Mouse (Mus musculus) midbrain, embryonic 11.5 days (tissue): ENCODE results near the gene Asap3. TPM values are rescaled to one million over a fixed set of nuclear protein-coding genes. Genes with fewer than 3 reads are reported as not detected.

Experiments
- ATAC-seq: fragments of 200-750 bp; cut with Nextera tagmentation; 2 replicates; pipeline ENCODE4 v1.8.0; 2017; ENCODE audit warnings: moderate TSS enrichment, moderate library complexity; ENCODE audit not compliant: low FRiP score
- DNase-seq: peaks from one replicate; pipeline ENCODE4 v3.0.0; 2015; ENCODE audit warnings: low spot score; ENCODE audit errors: missing footprints
- H3K27ac ChIP-seq: fragments of 300-500 bp; sonication (generic); 2 replicates; pipeline ENCODE4 v1.5.1; 2014; ENCODE audit warnings: low read depth, low read length
- H3K27me3 ChIP-seq: fragments of 300-500 bp; sonication (generic); 2 replicates; pipeline ENCODE4 v1.6.1; 2014; ENCODE audit warnings: mild to moderate bottlenecking, low read length, moderate library complexity, mixed read lengths; ENCODE audit not compliant: control insufficient read depth, insufficient read depth
- H3K36me3 ChIP-seq: fragments of 300-500 bp; sonication (generic); 2 replicates; pipeline ENCODE4 v1.6.1; 2014; ENCODE audit warnings: mild to moderate bottlenecking, low read length, moderate library complexity, mixed read lengths; ENCODE audit not compliant: control insufficient read depth, insufficient read depth
- H3K4me1 ChIP-seq: fragments of 300-500 bp; sonication (generic); 2 replicates; pipeline ENCODE4 v1.6.1; 2014; ENCODE audit warnings: low read length; ENCODE audit not compliant: control insufficient read depth, insufficient read depth
- H3K4me2 ChIP-seq: fragments of 300-500 bp; sonication (generic); 2 replicates; pipeline ENCODE4 v1.6.1; 2014; ENCODE audit warnings: mild to moderate bottlenecking, moderate library complexity
- H3K4me3 ChIP-seq: fragments of 300-500 bp; sonication (generic); 2 replicates; pipeline ENCODE4 v1.5.1; 2014; ENCODE audit warnings: low read depth, low read length
- H3K9ac ChIP-seq: fragments of 300-500 bp; sonication (generic); 2 replicates; pipeline ENCODE4 v1.6.1; 2014; ENCODE audit warnings: low read length
- H3K9me3 ChIP-seq: fragments of 300-500 bp; sonication (generic); 2 replicates; pipeline ENCODE4 v1.6.1; 2016; ENCODE audit warnings: low read length; ENCODE audit not compliant: control insufficient read depth
- WGBS: fragments of 180-500 bp; shearing (Covaris S2); extraction: QIAGEN DNeasy Blood & Tissue Kit; methylation state at CpG from one replicate; pipeline ENCODE4 v1.1.7; 2014; 5-methylcytosine and 5-hydroxymethylcytosine counted together
- polyA plus RNA-seq: library from polyadenylated mRNA; unstranded; fragments of >200 nt; fragmentation: Nextera tagmentation; extraction: Ambion mirVana; gene quantifications from 2 replicates; pipeline ENCODE4 v1.2.1, GENCODE M21; 2014

The Asap3 gene
- polyA plus RNA-seq, 1 experiment from 2014 or later = 2.8 TPM

DNA sequence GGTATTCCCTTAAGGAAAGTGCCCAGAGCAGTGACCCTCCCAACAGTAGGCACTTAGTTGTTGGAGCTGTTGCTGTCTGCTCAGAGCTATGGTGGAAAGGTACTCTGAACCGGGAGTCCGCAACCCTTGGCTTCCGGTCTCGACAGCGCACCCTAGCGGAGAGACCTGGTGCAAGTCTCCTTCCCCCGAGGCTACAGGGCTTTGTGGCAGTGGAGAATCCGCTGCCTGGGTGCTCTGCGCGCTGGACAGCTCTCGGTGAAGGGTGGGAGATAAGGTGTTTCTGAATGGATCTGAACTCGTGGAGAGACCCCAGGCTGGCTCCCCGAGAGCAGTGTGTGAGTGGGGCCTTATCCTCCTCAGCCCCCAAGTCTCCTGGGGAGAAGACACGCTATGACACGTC lies 26.2 kb upstream of the Asap3 start:
- ATAC-seq = peak; percentile 45
- Histone ChIP-seq H3K27ac (no peak overlapping the region), H3K4me1 (peaks cover 24% of the 10 kb centered on the region), H3K9ac (0 out of 2 replicates have a peak overlapping the region, but pooled peaks have one; percentile 44), H3K27me3 (no peaks in the 10 kb centered on the region), H3K4me3 (peak overlapping the region; percentile 28), H3K4me2 (peak overlapping the region; percentile 49), H3K9me3 (no peaks in the 10 kb centered on the region), H3K36me3 (no peaks in the 10 kb centered on the region)
- 4% methylated on average over 15 of the region's 15 CpGs for WGBS
- DNase-seq = peak; percentile 99

- H3K9ac ChIP-seq = 0 out of 2 replicates have a peak overlapping the region, but pooled peaks have one; percentile 44
- no peaks in the 10 kb centered on the region for H3K36me3 ChIP-seq
- DNase-seq (no peak), ATAC-seq (peak; percentile 78)
- no peak overlapping the region for H3K27ac ChIP-seq
- no peaks in the 10 kb centered on the region for H3K27me3 ChIP-seq
- H3K9me3 ChIP-seq = no peaks in the 10 kb centered on the region
- peaks cover 24% of the 10 kb centered on the region for H3K4me1 ChIP-seq
- 19% methylated on average over 23 of the region's 23 CpGs for WGBS
- peak overlapping the region; percentile 28 for H3K4me3 ChIP-seq
- peak overlapping the region; percentile 49 for H3K4me2 ChIP-seq
These were observed 25.5 kb upstream of the Asap3 start for GRCm38 (mm10) chr4:136180408-136181330.

GRCm38 (mm10) chr4:136181367-136181766 lies 24.8 kb upstream of the Asap3 start:
- Histone ChIP-seq H3K36me3 (no peaks in the 10 kb centered on the region), H3K4me1 (peaks cover 24% of the 10 kb centered on the region), H3K9me3 (no peaks in the 10 kb centered on the region), H3K4me2 (no peak overlapping the region), H3K4me3 (no peak overlapping the region), H3K9ac (no peak overlapping the region), H3K27ac (no peak overlapping the region), H3K27me3 (no peaks in the 10 kb centered on the region)
- DNase-seq (no peak), ATAC-seq (no peak)
- WGBS = 29% methylated on average over 12 of the region's 12 CpGs

DNA sequence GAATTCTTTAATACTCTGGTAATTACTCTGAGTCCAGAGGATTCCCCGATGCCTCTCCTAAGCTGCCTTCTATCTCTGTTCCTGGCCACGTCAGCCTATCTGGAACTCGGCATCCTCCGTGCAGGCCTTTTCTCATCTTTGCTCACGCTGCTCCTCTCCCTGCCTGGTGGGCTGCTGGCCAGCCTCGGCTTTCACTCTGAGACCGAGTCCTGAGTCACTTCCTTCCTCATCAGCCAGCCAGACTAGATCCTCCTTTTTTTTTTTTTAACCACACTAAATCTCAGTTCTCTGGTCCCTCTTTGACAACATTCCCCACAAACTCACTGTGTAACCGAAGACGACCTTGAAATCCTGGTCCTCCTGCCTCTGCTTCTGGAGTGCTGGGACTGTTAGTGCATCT lies 20.8 kb upstream of the Asap3 start:
- Histone ChIP-seq H3K27me3 (no peaks in the 10 kb centered on the region), H3K4me3 (no peak overlapping the region), H3K4me2 (no peak overlapping the region), H3K4me1 (peaks cover 6% of the 10 kb centered on the region), H3K27ac (no peak overlapping the region), H3K9ac (no peak overlapping the region), H3K9me3 (no peaks in the 10 kb centered on the region), H3K36me3 (no peaks in the 10 kb centered on the region)
- ATAC-seq (no peak), DNase-seq (no peak)
- 86% methylated on average over 9 of the region's 9 CpGs for WGBS

DNA sequence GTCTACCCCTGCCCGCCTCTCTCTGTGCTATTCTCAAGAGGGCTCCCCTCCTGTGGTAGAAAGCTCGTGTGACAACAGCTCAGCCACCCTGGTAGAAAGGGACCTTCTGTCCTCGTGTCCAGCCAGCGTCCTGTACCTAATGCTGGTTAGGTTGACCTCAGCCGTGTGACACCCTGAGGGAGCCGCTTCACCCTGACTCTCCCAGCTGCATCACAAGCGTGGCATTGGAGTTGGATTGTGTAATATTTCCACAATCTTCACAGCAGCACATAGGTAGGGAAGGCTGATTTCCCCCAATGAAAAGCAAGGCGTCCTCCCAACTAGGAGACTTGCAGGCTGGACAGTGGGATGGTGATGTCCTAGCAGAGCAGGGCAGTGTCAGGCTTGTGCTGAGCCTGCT lies 19.9 kb upstream of the Asap3 start:
- Histone ChIP-seq H3K9me3 (no peaks in the 10 kb centered on the region), H3K4me1 (no peaks in the 10 kb centered on the region), H3K4me3 (no peak overlapping the region), H3K27me3 (no peaks in the 10 kb centered on the region), H3K9ac (no peak overlapping the region), H3K4me2 (no peak overlapping the region), H3K27ac (no peak overlapping the region), H3K36me3 (no peaks in the 10 kb centered on the region)
- DNase-seq = no peak
- no peak for ATAC-seq
- WGBS = 89% methylated on average over 8 of the region's 8 CpGs

DNA sequence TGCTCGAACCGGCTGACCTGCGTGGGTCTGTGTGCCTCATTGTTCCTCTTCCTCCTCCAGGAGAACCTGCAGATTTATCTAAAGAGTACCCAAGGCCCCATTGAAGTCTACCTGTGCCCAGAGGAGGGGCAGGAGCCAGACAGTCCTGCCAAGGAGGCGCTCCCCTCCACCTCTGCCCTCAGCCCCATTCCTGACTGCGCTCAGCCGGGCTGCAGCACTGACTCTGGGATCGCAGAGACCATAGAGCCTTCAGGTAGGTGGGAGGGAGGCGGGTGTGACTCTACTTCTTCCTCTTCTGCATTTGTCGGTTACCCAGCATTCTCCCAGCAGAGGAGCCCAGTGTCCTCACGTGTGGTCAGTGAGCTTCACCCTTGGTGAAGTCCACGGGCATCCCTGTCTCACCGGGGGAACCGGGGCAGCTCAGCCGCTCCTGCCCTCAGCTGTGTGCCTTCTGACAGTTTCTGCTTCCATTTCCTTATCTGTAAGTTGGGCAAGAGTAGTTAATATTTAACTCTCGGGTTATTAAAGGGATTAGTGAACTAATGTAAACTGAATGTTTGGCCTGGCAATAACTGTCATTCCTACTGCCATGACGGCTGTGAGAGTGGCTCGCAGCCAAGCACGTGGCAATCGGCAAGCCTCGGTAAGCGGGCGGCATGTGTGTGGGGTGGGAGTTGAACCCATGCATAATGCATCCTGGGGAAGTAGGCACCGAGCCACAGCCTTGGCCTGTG lies 19.3 kb upstream of the Asap3 start:
- Histone ChIP-seq H3K9me3 (no peaks in the 10 kb centered on the region), H3K36me3 (no peaks in the 10 kb centered on the region), H3K27me3 (no peaks in the 10 kb centered on the region), H3K4me1 (no peaks in the 10 kb centered on the region), H3K4me2 (no peak overlapping the region), H3K9ac (no peak overlapping the region), H3K4me3 (no peak overlapping the region), H3K27ac (no peak overlapping the region)
- DNase-seq (no peak), ATAC-seq (no peak)
- 92% methylated on average over 23 of the region's 23 CpGs for WGBS

GRCm38 (mm10) chr4:136188973-136189737 lies 17.0 kb upstream of the Asap3 start:
- Histone ChIP-seq H3K27ac (no peak overlapping the region), H3K4me2 (no peak overlapping the region), H3K4me3 (no peak overlapping the region), H3K27me3 (no peaks in the 10 kb centered on the region), H3K9me3 (no peaks in the 10 kb centered on the region), H3K9ac (no peak overlapping the region), H3K36me3 (peaks cover 6% of the 10 kb centered on the region; the same call in 1 of the 2 replicates), H3K4me1 (no peaks in the 10 kb centered on the region)
- DNase-seq = no peak
- WGBS = 83% methylated on average over 6 of the region's 6 CpGs
- ATAC-seq = no peak

- H3K4me2 ChIP-seq = no peak overlapping the region
- 94% methylated on average over 8 of the region's 8 CpGs for WGBS
- no peak overlapping the region for H3K9ac ChIP-seq
- no peaks in the 10 kb centered on the region for H3K27me3 ChIP-seq
- no peaks in the 10 kb centered on the region for H3K9me3 ChIP-seq
- no peak overlapping the region for H3K4me3 ChIP-seq
- DNase-seq = no peak
- ATAC-seq = no peak
- peaks cover 6% of the 10 kb centered on the region; the same call in 1 of the 2 replicates for H3K36me3 ChIP-seq
- no peak overlapping the region for H3K27ac ChIP-seq
- no peaks in the 10 kb centered on the region for H3K4me1 ChIP-seq
These were observed 16.3 kb upstream of the Asap3 start for GRCm38 (mm10) chr4:136189912-136190311.
